Mouse (Mus musculus): ENCODE measurements around the gene Smyd2. TPM values are rescaled to one million over a fixed set of nuclear protein-coding genes. Genes with fewer than 3 reads are reported as not detected.

Gene Smyd2
- total and polyA plus RNA-seq, 3 experiments: 81.5 to 117 (median 99.2) TPM

DNA sequence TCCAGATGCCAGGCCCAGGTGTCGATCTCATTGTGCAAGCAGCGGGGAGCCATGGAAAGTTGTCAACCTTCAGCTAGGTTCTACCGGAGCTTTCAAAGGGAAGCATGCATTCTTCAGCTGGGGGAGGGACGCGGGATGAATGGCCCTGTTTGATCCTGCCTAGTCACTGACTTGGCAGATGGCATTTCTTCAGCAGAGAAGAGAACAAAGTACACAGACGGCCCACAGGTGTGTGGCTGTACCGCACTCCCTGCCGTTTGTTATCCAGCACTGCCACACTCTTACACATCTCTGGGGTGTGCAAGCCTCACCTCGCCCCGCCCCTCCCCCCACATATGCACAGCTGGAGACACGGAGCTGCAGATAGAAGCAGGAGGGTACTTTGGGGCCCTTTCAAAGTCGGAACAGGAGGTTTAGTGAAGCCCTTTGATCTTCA lies 91.3 kb downstream of the Smyd2 start:
- Histone ChIP-seq H3K9ac (ENCODE audit: low read depth, low read length) (no peak overlapping the region), H3K4me1 (ENCODE audit: control insufficient read depth, insufficient read depth, low read length) (no peaks in the 10 kb centered on the region; the same call in 1 of the 2 replicates), H3K4me3 (no peak overlapping the region), H3K27ac (no peak overlapping the region), H3K79me2 (replicated peaks; ENCODE audit: control insufficient read depth, insufficient read depth, low read length) (no peaks in the 10 kb centered on the region), H3K27me3 (ENCODE audit: control insufficient read depth, insufficient read depth, low read length) (no peaks in the 10 kb centered on the region), H3K36me3 (ENCODE audit: control insufficient read depth, insufficient read depth, low read length) (no peaks in the 10 kb centered on the region)
- intact Hi-C loops (cut with DNase I): no loop called here
- no peak for DNase-seq
- WGBS: 48% methylated on average over 12 of the region's 12 CpGs
- TF ChIP-seq EP300 (IDR thresholded peaks at IDR 0.05; ENCODE audit: insufficient read depth, low read depth, low read length) (no peak), POLR2A (IDR thresholded peaks at IDR 0.05; ENCODE audit: insufficient read depth, low read depth, low read length) (no peak), CTCF (IDR thresholded peaks at IDR 0.05) (no peak)

Other genes with a start within 250 kb of the Smyd2 start
- gene Cenpf, start 234.3 kb downstream of the Smyd2 start, total RNA-seq (2021): 1 to 10 TPM; 5.4 to 5.5 TPM
- 2.0 and 2.9 TPM in 2 replicates for gene Cenpf, start 234.3 kb downstream of the Smyd2 start, polyA plus RNA-seq (2012; rRNA removed)
- gene Ptpn14, start 194.1 kb downstream of the Smyd2 start, total RNA-seq (2021): 10 to 100 TPM; 29.3 to 30.1 TPM
- 11.9 and 13.5 TPM in 2 replicates for gene Ptpn14, start 194.1 kb downstream of the Smyd2 start, polyA plus RNA-seq (2012; rRNA removed)
- gene Prox1, start 248.4 kb upstream of the Smyd2 start, total RNA-seq (2021): 10 to 100 TPM; 46.2 to 57.3 TPM
- gene Prox1, start 248.4 kb upstream of the Smyd2 start, polyA plus RNA-seq (2012; rRNA removed): 12.1 and 21.7 TPM in 2 replicates

Measured in heart, adult 2 months (tissue).